Mouse (Mus musculus) megakaryocyte, embryonic 14.5 days (primary cell): ENCODE data around the gene 3425401B19Rik.

Experiments
- FLI1 ChIP-seq: IDR thresholded peaks from 2 replicates; pipeline ENCODE4 v1.6.1; 2012; ENCODE audit warnings: low read length, inconsistent platforms, mixed read lengths
- GATA1 ChIP-seq: IDR thresholded peaks from 3 replicates; pipeline ENCODE4 v1.6.1; 2012; ENCODE audit warnings: mixed read lengths, low read length, inconsistent platforms, borderline replicate concordance

DNA sequence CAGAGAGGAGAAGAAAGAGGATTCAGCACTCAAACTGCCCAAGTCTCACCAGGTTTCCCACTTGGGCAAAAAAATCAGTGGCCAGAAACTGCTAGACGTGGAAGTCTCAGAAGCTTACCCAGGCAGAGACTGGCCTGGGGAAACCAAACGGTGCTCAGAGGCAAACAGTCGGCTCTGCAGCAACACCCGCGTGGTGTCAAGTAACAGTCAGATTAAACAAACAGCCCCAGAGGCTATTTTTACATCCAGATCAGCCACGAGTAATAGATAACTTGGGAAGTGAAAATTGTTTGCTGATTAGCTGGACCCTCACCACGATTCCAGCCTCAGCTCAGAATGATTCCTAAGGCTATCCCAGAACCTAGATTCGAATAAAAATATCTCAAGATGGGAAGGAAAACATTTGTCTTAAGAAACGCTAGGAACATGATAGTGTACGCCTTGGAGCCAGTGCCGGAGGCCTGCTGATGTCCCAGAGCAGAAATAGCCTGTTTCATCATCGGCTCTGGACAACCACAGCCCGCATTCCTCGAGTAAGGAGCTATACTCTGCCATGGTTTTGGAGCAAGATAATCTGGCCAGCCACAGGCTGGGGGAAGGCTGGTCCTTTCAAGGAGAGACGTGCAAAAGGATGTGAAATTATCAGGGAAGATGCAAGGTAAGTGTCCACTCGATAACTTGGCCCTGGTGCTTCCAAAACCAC lies at the start of gene 3425401B19Rik:
- TF ChIP-seq GATA1 (no peak), FLI1 (no peak)
